Mouse (Mus musculus): Measurements from ENCODE around the gene Gtf2e1.

DNA sequence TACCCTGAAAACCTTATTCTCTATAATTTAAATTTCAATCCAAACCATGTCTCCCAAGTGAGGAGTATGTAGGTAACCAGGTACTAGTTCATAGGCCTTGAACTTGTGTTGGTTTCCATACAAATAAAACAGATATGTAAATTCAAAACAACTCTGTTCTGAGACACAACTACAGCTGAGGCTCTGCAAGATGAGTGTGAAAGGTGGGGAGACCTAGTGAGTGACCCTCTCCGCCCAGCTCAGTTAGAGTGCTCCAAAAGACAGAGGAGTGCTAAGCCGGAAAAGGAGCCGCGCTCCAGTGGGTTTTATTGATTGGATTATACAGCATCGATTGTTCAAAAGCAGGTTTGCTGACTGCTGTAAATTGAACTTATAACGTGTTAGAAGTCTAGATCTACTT, 22.8 kb upstream of the Gtf2e1 start:
- TF ChIP-seq CTCF (IDR thresholded peaks at IDR 0.05) (no peak), POLR2A (IDR thresholded peaks at IDR 0.05; ENCODE audit: insufficient read depth, low read depth, low read length) (no peak)
